Comparison of ENCODE assay signal across 8 mouse cellular contexts in the genomic region with DNA sequence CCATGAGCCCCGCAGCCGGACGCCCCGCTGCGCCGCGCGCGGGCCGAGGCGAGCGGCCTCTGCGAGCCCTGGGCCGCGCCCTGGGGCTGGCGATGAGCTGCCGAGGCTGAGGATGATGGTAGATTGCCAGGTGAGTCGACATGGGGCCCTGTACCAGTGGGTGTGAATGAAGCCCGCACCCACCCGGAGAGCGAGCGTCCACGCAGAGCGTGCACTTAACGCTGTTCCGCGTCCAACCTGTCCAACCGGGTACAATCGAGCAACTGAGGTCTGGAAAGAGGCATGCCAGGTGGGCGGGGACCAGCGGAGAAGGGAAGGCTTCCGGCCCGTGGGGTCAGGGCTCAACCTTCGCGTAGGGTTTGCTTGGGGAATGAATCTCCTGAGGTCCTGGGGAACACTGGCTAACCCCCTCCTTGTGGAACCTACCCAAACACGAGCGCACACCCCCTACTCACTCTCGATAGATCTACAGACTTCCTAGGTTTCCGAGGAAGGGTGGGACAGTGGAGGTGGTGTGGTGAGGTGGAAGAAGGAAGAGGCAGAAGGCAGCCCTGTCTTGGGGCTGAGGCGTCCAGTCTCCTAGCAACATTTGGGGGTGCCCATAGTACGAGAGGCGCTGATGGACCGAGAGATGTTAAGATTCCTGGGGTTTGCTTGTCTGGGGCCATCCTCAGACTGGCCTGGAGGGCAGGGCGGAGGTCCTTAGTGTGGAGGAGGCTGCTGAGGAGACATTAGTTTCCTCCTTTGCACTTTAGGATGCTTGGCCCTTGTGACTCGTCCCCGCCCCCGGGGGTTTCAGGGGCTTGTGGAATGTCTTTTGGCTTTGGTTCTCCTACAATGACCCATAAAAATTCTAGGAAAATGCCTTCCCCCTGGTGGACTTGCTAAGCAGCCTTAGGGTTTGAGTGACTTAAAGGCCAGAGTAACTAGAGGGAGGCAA. TPM values are rescaled to one million over a fixed set of nuclear protein-coding genes. Genes with fewer than 3 reads are reported as not detected.
DNase-seq lines count a peak whose midpoint lies in the region; ATAC-seq and TF ChIP-seq lines count a peak whose summit lies in the region.

No protein-coding gene starts in this region.

- ATAC-seq in CD4-positive, CD25-positive, alpha-beta regulatory T cell, adult 4 months, result no peak
- ATAC-seq in forebrain, embryonic 14.5 days, result peak; percentile 38
- ATAC-seq in kidney, postnatal 0 days (replicated peaks; ENCODE audit: low FRiP score, low read depth), result peak; percentile 27; the same call in 1 of the 2 replicates
- 0 out of 2 replicates have a peak, but pooled peaks have one; percentile 8 for ATAC-seq in megakaryocyte-erythroid progenitor cell, adult 5-6 weeks (replicated peaks; ENCODE audit: low FRiP score, low TSS enrichment, poor library complexity, severe bottlenecking)
- ATAC-seq in stomach, postnatal 0 days (ENCODE audit: low FRiP score, low TSS enrichment), result peak; percentile 10; the same call in 1 of the 2 replicates

- TF ChIP-seq EP300 in stomach, postnatal 0 days (optimal IDR thresholded peaks at IDR 0.05), result no peak

- no peaks in the 10 kb centered on the region for H3K9me3 ChIP-seq in forebrain, embryonic 14.5 days (replicated peaks; ENCODE audit: control insufficient read depth, low read length)
- no peaks in the 10 kb centered on the region for H3K9me3 ChIP-seq in kidney, postnatal 0 days (replicated peaks; ENCODE audit: low read length)
- no peaks in the 10 kb centered on the region for H3K9me3 ChIP-seq in stomach, postnatal 0 days (ENCODE audit: control insufficient read depth, low read length)

- H3K9ac ChIP-seq in forebrain, embryonic 14.5 days (ENCODE audit: low read length), result peak overlapping the region; percentile 96
- H3K9ac ChIP-seq in kidney, postnatal 0 days (ENCODE audit: low read depth, low read length), result peak overlapping the region; percentile 83
- peak overlapping the region; percentile 78 for H3K9ac ChIP-seq in stomach, postnatal 0 days (ENCODE audit: low read length)

- no peak for TF ChIP-seq POLR2A in spleen, adult 2 months (IDR thresholded peaks at IDR 0.05; ENCODE audit: low read depth, low read length)

- 5% methylated on average over 47 of the region's 47 CpGs for WGBS in spleen, adult 2 months
- 5% methylated on average over 47 of the region's 47 CpGs for WGBS in forebrain, embryonic 14.5 days
- 4% methylated on average over 47 of the region's 47 CpGs for WGBS in kidney, postnatal 0 days
- WGBS in stomach, postnatal 0 days, result 5% methylated on average over 46 of the region's 47 CpGs

- no peak overlapping the region; the same call in 1 of the 2 replicates for H3K27ac ChIP-seq in spleen, adult 2 months (ENCODE audit: insufficient read depth, low read length)
- H3K27ac ChIP-seq in forebrain, embryonic 14.5 days (ENCODE audit: low read depth, low read length), result peak overlapping the region; percentile 88
- peak overlapping the region; percentile 71 for H3K27ac ChIP-seq in kidney, postnatal 0 days
- peak overlapping the region; percentile 93 for H3K27ac ChIP-seq in stomach, postnatal 0 days (replicated peaks)

- DNase-seq in CD4-positive, CD25-positive, alpha-beta regulatory T cell, adult 2 months (ENCODE audit: low read depth, low spot score), result peak; percentile 62
- no peak for DNase-seq in spleen, adult 2 months (ENCODE audit: low read depth in 1 of 2, low spot score in 2 of 2)
- DNase-seq in spleen, postnatal 14 days (ENCODE audit: low spot score in 2 of 2), result no peak
- DNase-seq in forebrain, embryonic 14.5 days (ENCODE audit: low spot score), result peak; percentile 23
- peak; percentile 40 for DNase-seq in kidney, postnatal 0 days (ENCODE audit: low spot score)
- peak; percentile 80 for DNase-seq in stomach, postnatal 0 days (ENCODE audit: low spot score)

- peak overlapping the region; percentile 62 for H3K4me3 ChIP-seq in spleen, adult 2 months (ENCODE audit: extremely low read depth, insufficient read depth, insufficient read length)
- H3K4me3 ChIP-seq in forebrain, embryonic 14.5 days (ENCODE audit: low read depth, low read length), result peak overlapping the region; percentile 89
- peak overlapping the region; percentile 67 for H3K4me3 ChIP-seq in kidney, postnatal 0 days (replicated peaks; ENCODE audit: low read depth, low read length)
- peak overlapping the region; percentile 68 for H3K4me3 ChIP-seq in stomach, postnatal 0 days (ENCODE audit: low read depth, low read length)

- H3K4me2 ChIP-seq in forebrain, embryonic 14.5 days (ENCODE audit: low read length), result peak overlapping the region; percentile 71
- H3K4me2 ChIP-seq in kidney, postnatal 0 days (ENCODE audit: low read length), result peak overlapping the region; percentile 97
- peak overlapping the region; percentile 96 for H3K4me2 ChIP-seq in stomach, postnatal 0 days (replicated peaks; ENCODE audit: low read depth)

- no peak for TF ChIP-seq CTCF in spleen, adult 2 months (IDR thresholded peaks at IDR 0.05; ENCODE audit: extremely low read depth, insufficient read depth, insufficient read length, insufficient replicate concordance)
- TF ChIP-seq CTCF in kidney, postnatal 0 days (IDR thresholded peaks at IDR 0.05; ENCODE audit: low read depth), result no peak
- TF ChIP-seq CTCF in stomach, postnatal 0 days (IDR thresholded peaks at IDR 0.05; ENCODE audit: low read depth), result no peak

- H3K36me3 ChIP-seq in spleen, adult 2 months (ENCODE audit: control insufficient read depth, insufficient read depth, low read length), result no peaks in the 10 kb centered on the region
- peaks cover 10% of the 10 kb centered on the region; the same call in 1 of the 2 replicates for H3K36me3 ChIP-seq in forebrain, embryonic 14.5 days (ENCODE audit: control insufficient read depth, insufficient read depth, low read length)
- no peaks in the 10 kb centered on the region for H3K36me3 ChIP-seq in kidney, postnatal 0 days (ENCODE audit: insufficient read depth, low read length)
- no peaks in the 10 kb centered on the region for H3K36me3 ChIP-seq in stomach, postnatal 0 days (ENCODE audit: control insufficient read depth, insufficient read depth, low read length)

- peaks cover 34% of the 10 kb centered on the region; the same call in 1 of the 2 replicates for H3K4me1 ChIP-seq in spleen, adult 2 months (ENCODE audit: control insufficient read depth, insufficient read depth, insufficient read length)
- H3K4me1 ChIP-seq in forebrain, embryonic 14.5 days (ENCODE audit: control insufficient read depth, insufficient read depth, low read length), result peaks cover 21% of the 10 kb centered on the region
- H3K4me1 ChIP-seq in kidney, postnatal 0 days (replicated peaks; ENCODE audit: insufficient read depth, low read length), result peaks cover 16% of the 10 kb centered on the region
- H3K4me1 ChIP-seq in stomach, postnatal 0 days (replicated peaks; ENCODE audit: control insufficient read depth, insufficient read depth), result peaks cover 5% of the 10 kb centered on the region

- no peaks in the 10 kb centered on the region for H3K27me3 ChIP-seq in spleen, adult 2 months (ENCODE audit: control insufficient read depth, insufficient read depth, low read length)
- no peaks in the 10 kb centered on the region for H3K27me3 ChIP-seq in forebrain, embryonic 14.5 days (replicated peaks; ENCODE audit: control insufficient read depth, insufficient read depth, low read length)
- H3K27me3 ChIP-seq in kidney, postnatal 0 days (ENCODE audit: insufficient read depth, low read length), result no peaks in the 10 kb centered on the region
- H3K27me3 ChIP-seq in stomach, postnatal 0 days (ENCODE audit: control insufficient read depth, insufficient read depth, low read length), result no peaks in the 10 kb centered on the region

RNA-seq across cellular contexts. Expression of a gene that starts 0.8 kb away (rescaled TPM):
- polyA plus RNA-seq in CD4-positive, CD25-positive, alpha-beta regulatory T cell, adult 4 months (2017; shearing (Covaris generic)), result 1 to 10 TPM; 4.3 to 8.8 TPM
- polyA plus RNA-seq in spleen, adult 2 months (2012; rRNA removed), result 36.6 and 43.4 TPM in 2 replicates
- 63.3 and 82.1 TPM in 2 replicates for polyA plus RNA-seq in forebrain, embryonic 14.5 days (2014; fragmentation: Nextera tagmentation; extraction: Ambion mirVana)
- polyA plus RNA-seq in kidney, postnatal 0 days (2015; fragmentation: Nextera tagmentation; extraction: Ambion mirVana), result 16.0 and 18.1 TPM in 2 replicates
- total RNA-seq in megakaryocyte-erythroid progenitor cell, adult 5-6 weeks (2014; fragmentation: Nextera tagmentation), result 1.7 and 5.5 TPM in 2 replicates
- total RNA-seq in megakaryocyte-erythroid progenitor cell, adult 5-6 weeks (2017), result 0.56 and 0.88 TPM in 2 replicates
- 23.9 and 26.8 TPM in 2 replicates for polyA plus RNA-seq in stomach, postnatal 0 days (2015; fragmentation: Nextera tagmentation; extraction: Ambion mirVana)

RNA-seq across cellular contexts. Expression of a gene that starts 7.8 kb away (rescaled TPM):
- polyA plus RNA-seq in CD4-positive, CD25-positive, alpha-beta regulatory T cell, adult 4 months (2017; shearing (Covaris generic)), result not detected
- polyA plus RNA-seq in spleen, adult 2 months (2012; rRNA removed), result 0.46 TPM in 1 of 2 replicates, not detected in the other
- polyA plus RNA-seq in forebrain, embryonic 14.5 days (2014; fragmentation: Nextera tagmentation; extraction: Ambion mirVana), result 0.94 TPM in 1 of 2 replicates, not detected in the other
- polyA plus RNA-seq in kidney, postnatal 0 days (2015; fragmentation: Nextera tagmentation; extraction: Ambion mirVana), result 10.2 and 11.1 TPM in 2 replicates
- total RNA-seq in megakaryocyte-erythroid progenitor cell, adult 5-6 weeks (2014; fragmentation: Nextera tagmentation), result not detected in 2 replicates
- not detected in 2 replicates for total RNA-seq in megakaryocyte-erythroid progenitor cell, adult 5-6 weeks (2017)
- polyA plus RNA-seq in stomach, postnatal 0 days (2015; fragmentation: Nextera tagmentation; extraction: Ambion mirVana), result 5.5 and 6.2 TPM in 2 replicates

RNA-seq across cellular contexts. Expression of a gene that starts 17.0 kb away (rescaled TPM):
- not detected for polyA plus RNA-seq in CD4-positive, CD25-positive, alpha-beta regulatory T cell, adult 4 months (2017; shearing (Covaris generic))
- polyA plus RNA-seq in spleen, adult 2 months (2012; rRNA removed), result 2.9 and 3.7 TPM in 2 replicates
- 0.22 and 0.33 TPM in 2 replicates for polyA plus RNA-seq in forebrain, embryonic 14.5 days (2014; fragmentation: Nextera tagmentation; extraction: Ambion mirVana)
- 2.4 and 3.8 TPM in 2 replicates for polyA plus RNA-seq in kidney, postnatal 0 days (2015; fragmentation: Nextera tagmentation; extraction: Ambion mirVana)
- total RNA-seq in megakaryocyte-erythroid progenitor cell, adult 5-6 weeks (2014; fragmentation: Nextera tagmentation), result not detected in 2 replicates
- total RNA-seq in megakaryocyte-erythroid progenitor cell, adult 5-6 weeks (2017), result not detected in 2 replicates
- polyA plus RNA-seq in stomach, postnatal 0 days (2015; fragmentation: Nextera tagmentation; extraction: Ambion mirVana), result 1.2 and 1.3 TPM in 2 replicates

RNA-seq across cellular contexts. Expression of a gene that starts 45.8 kb away (rescaled TPM):
- polyA plus RNA-seq in CD4-positive, CD25-positive, alpha-beta regulatory T cell, adult 4 months (2017; shearing (Covaris generic)), result 10 to 100 TPM; 19.5 to 24.0 TPM
- polyA plus RNA-seq in spleen, adult 2 months (2012; rRNA removed), result 19.9 and 24.2 TPM in 2 replicates
- 55.0 and 59.2 TPM in 2 replicates for polyA plus RNA-seq in forebrain, embryonic 14.5 days (2014; fragmentation: Nextera tagmentation; extraction: Ambion mirVana)
- 51.9 and 54.1 TPM in 2 replicates for polyA plus RNA-seq in kidney, postnatal 0 days (2015; fragmentation: Nextera tagmentation; extraction: Ambion mirVana)
- 48.2 and 49.4 TPM in 2 replicates for total RNA-seq in megakaryocyte-erythroid progenitor cell, adult 5-6 weeks (2014; fragmentation: Nextera tagmentation)
- total RNA-seq in megakaryocyte-erythroid progenitor cell, adult 5-6 weeks (2017), result 35.3 and 37.8 TPM in 2 replicates
- polyA plus RNA-seq in stomach, postnatal 0 days (2015; fragmentation: Nextera tagmentation; extraction: Ambion mirVana), result 25.3 and 28.3 TPM in 2 replicates

RNA-seq across cellular contexts. Expression of a gene that starts 47.6 kb away (rescaled TPM):
- polyA plus RNA-seq in CD4-positive, CD25-positive, alpha-beta regulatory T cell, adult 4 months (2017; shearing (Covaris generic)), result not detected
- polyA plus RNA-seq in spleen, adult 2 months (2012; rRNA removed), result not detected in 2 replicates
- polyA plus RNA-seq in forebrain, embryonic 14.5 days (2014; fragmentation: Nextera tagmentation; extraction: Ambion mirVana), result 2.5 and 3.2 TPM in 2 replicates
- polyA plus RNA-seq in kidney, postnatal 0 days (2015; fragmentation: Nextera tagmentation; extraction: Ambion mirVana), result 0.22 and 0.49 TPM in 2 replicates
- total RNA-seq in megakaryocyte-erythroid progenitor cell, adult 5-6 weeks (2014; fragmentation: Nextera tagmentation), result not detected in 2 replicates
- not detected in 2 replicates for total RNA-seq in megakaryocyte-erythroid progenitor cell, adult 5-6 weeks (2017)
- 0.63 and 1.2 TPM in 2 replicates for polyA plus RNA-seq in stomach, postnatal 0 days (2015; fragmentation: Nextera tagmentation; extraction: Ambion mirVana)

Comparison
In these comparisons a context has a peak if more than half of its experiments do, and no peak if none do; other contexts are left out.
1. DNase-seq: peak in CD4-positive, CD25-positive, alpha-beta regulatory T cell, adult 2 months (single experiment), forebrain, embryonic 14.5 days (single experiment), kidney, postnatal 0 days (single experiment) and stomach, postnatal 0 days (single experiment); none in spleen, adult 2 months (0 of 2) and spleen, postnatal 14 days (0 of 2).
2. Peak in every context shown above with its lines, with median percentiles within 50 percentile points of each other: H3K4me3 ChIP-seq, H3K4me2 ChIP-seq and H3K9ac ChIP-seq.